Mouse (Mus musculus): ENCODE results near the gene Ttll11. TPM values are rescaled to one million over a fixed set of nuclear protein-coding genes. Genes with fewer than 3 reads are reported as not detected.

Gene Ttll11
- total RNA-seq, 4 experiments from 2014 or later, result 37.3 to 54.3 (median 41.6) TPM

GRCm38 (mm10) chr2:35972259-35973001 lies 7.3 kb downstream of the Ttll11 start:
- DNase-seq (ENCODE audit: low spot score in 2 of 2), result no peak

GRCm38 (mm10) chr2:35965883-35966513 lies 13.7 kb downstream of the Ttll11 start:
- DNase-seq (ENCODE audit: low spot score in 2 of 2), result no peak

GRCm38 (mm10) chr2:35963280-35963679 lies 16.4 kb downstream of the Ttll11 start:
- DNase-seq (ENCODE audit: low spot score in 2 of 2), result no peak

GRCm38 (mm10) chr2:35961593-35962127 lies 18.1 kb downstream of the Ttll11 start:
- DNase-seq (ENCODE audit: low spot score in 2 of 2), result no peak

GRCm38 (mm10) chr2:35957471-35958140 lies 22.1 kb downstream of the Ttll11 start:
- DNase-seq (ENCODE audit: low spot score in 2 of 2), result no peak

GRCm38 (mm10) chr2:35955211-35955610 lies 24.5 kb downstream of the Ttll11 start:
- DNase-seq (ENCODE audit: low spot score in 2 of 2), result no peak

- DNase-seq (ENCODE audit: low spot score in 2 of 2), result no peak
These were observed 27.3 kb downstream of the Ttll11 start for GRCm38 (mm10) chr2:35952187-35952958.

GRCm38 (mm10) chr2:35944896-35945295 lies 34.8 kb downstream of the Ttll11 start:
- DNase-seq (ENCODE audit: low spot score in 2 of 2), result no peak

- DNase-seq (ENCODE audit: low spot score in 2 of 2), result no peak
These were observed 36.8 kb downstream of the Ttll11 start for GRCm38 (mm10) chr2:35942960-35943359.

GRCm38 (mm10) chr2:35935045-35935444 lies 44.7 kb downstream of the Ttll11 start:
- DNase-seq (ENCODE audit: low spot score in 2 of 2), result no peak

GRCm38 (mm10) chr2:35933116-35933515 lies 46.6 kb downstream of the Ttll11 start:
- DNase-seq (ENCODE audit: low spot score in 2 of 2), result no peak

GRCm38 (mm10) chr2:35931619-35932018 lies 48.1 kb downstream of the Ttll11 start:
- no peak for DNase-seq (ENCODE audit: low spot score in 2 of 2)

- peak; percentile 35 to 74 for DNase-seq (ENCODE audit: low spot score in 2 of 2)
These were observed 49.1 kb downstream of the Ttll11 start for GRCm38 (mm10) chr2:35930498-35931149.

GRCm38 (mm10) chr2:35928133-35928532 lies 51.6 kb downstream of the Ttll11 start:
- DNase-seq (ENCODE audit: low spot score in 2 of 2), result peak in 1 of 2 experiments; percentile 74

- no peak for DNase-seq (ENCODE audit: low spot score in 2 of 2)
These were observed 54.8 kb downstream of the Ttll11 start for GRCm38 (mm10) chr2:35924947-35925346.

- no peak for DNase-seq (ENCODE audit: low spot score in 2 of 2)
These were observed 56.8 kb downstream of the Ttll11 start for GRCm38 (mm10) chr2:35922956-35923355.

GRCm38 (mm10) chr2:35912090-35912489 lies 67.6 kb downstream of the Ttll11 start:
- no peak for DNase-seq (ENCODE audit: low spot score in 2 of 2)

GRCm38 (mm10) chr2:35911675-35912074 lies 68.0 kb downstream of the Ttll11 start:
- DNase-seq (ENCODE audit: low spot score in 2 of 2), result no peak

GRCm38 (mm10) chr2:35910740-35911139 lies 69.0 kb downstream of the Ttll11 start:
- no peak for DNase-seq (ENCODE audit: low spot score in 2 of 2)

GRCm38 (mm10) chr2:35909353-35909752 lies 70.4 kb downstream of the Ttll11 start:
- no peak for DNase-seq (ENCODE audit: low spot score in 2 of 2)

- DNase-seq (ENCODE audit: low spot score in 2 of 2), result no peak
These were observed 72.1 kb downstream of the Ttll11 start for GRCm38 (mm10) chr2:35907578-35907977.

Data from left cerebral cortex, adult 8-10 months (tissue).